Mouse (Mus musculus) MEL (cell line): ENCODE data around the gene Me1. TPM values are rescaled to one million over a fixed set of nuclear protein-coding genes. Genes with fewer than 3 reads are reported as not detected.

Source experiments
- DNase-seq: peaks from one replicate; pipeline ENCODE4 v3.0.0; 2011; ENCODE audit warnings: low read depth, low spot score
- H3K27ac ChIP-seq: 2 replicates; pipeline ENCODE4 v1.5.1; 2012; ENCODE audit warnings: low read depth, mild to moderate bottlenecking, control low read depth, low read length, moderate library complexity; ENCODE audit not compliant: control insufficient read depth
- H3K27me3 ChIP-seq, 2 experiments: fragments of 150-350 bp in 1 of 2; sonication (generic) in 1 of 2; 2 replicates each; pipeline ENCODE4 v1.6.1; 2012; ENCODE audit warnings: low read length in 2 of 2, mild to moderate bottlenecking in 2 of 2, improper control_type of control experiment in 1 of 2, moderate library complexity in 1 of 2; ENCODE audit not compliant: insufficient read depth in 2 of 2, control insufficient read depth in 1 of 2
- H3K36me3 ChIP-seq, 2 experiments: 2 replicates each; pipeline ENCODE4 v1.6.1; 2012 to 2014; ENCODE audit warnings: low read length in 2 of 2, improper control_type of control experiment in 1 of 2, inconsistent platforms in 1 of 2, mild to moderate bottlenecking in 1 of 2; ENCODE audit not compliant: insufficient read depth in 2 of 2, control insufficient read depth in 1 of 2
- H3K4me1 ChIP-seq, 2 experiments: fragments of 150-350 bp in 1 of 2; sonication (generic) in 1 of 2; 2 replicates each; pipeline ENCODE4 v1.6.1; 2012; ENCODE audit warnings: low read length in 2 of 2, improper control_type of control experiment in 1 of 2, mild to moderate bottlenecking in 1 of 2; ENCODE audit not compliant: insufficient read depth in 2 of 2, control insufficient read depth in 1 of 2
- H3K4me3 ChIP-seq, 2 experiments: fragments of 150-350 bp in 1 of 2; sonication (generic) in 1 of 2; 2 replicates each; pipeline ENCODE4 v1.5.1; 2012; ENCODE audit warnings: low read depth in 2 of 2, low read length in 2 of 2, mild to moderate bottlenecking in 2 of 2, moderate library complexity in 2 of 2, control low read depth in 1 of 2, improper control_type of control experiment in 1 of 2; ENCODE audit not compliant: control insufficient read depth in 1 of 2, insufficient read depth in 1 of 2
- H3K79me2 ChIP-seq: 2 replicates; pipeline ENCODE4 v1.6.1; 2012; ENCODE audit warnings: mild to moderate bottlenecking, low read length, moderate library complexity; ENCODE audit not compliant: control insufficient read depth, poor library complexity, insufficient read depth
- H3K9ac ChIP-seq: 2 replicates; pipeline ENCODE4 v1.6.1; 2012; ENCODE audit warnings: low read depth, mild to moderate bottlenecking, control low read depth, low read length, moderate library complexity; ENCODE audit not compliant: control insufficient read depth, poor library complexity, severe bottlenecking
- H3K9me3 ChIP-seq: fragments of 150-350 bp; sonication (generic); replicated peaks from 2 replicates; pipeline ENCODE4 v1.6.1; 2012; ENCODE audit warnings: mild to moderate bottlenecking, low read length, improper control_type of control experiment, moderate library complexity; ENCODE audit not compliant: insufficient read depth
- CHD1 ChIP-seq: IDR thresholded peaks from 2 replicates; pipeline ENCODE4 v1.6.1; 2012; ENCODE audit warnings: low read depth, mild to moderate bottlenecking, inconsistent platforms, low read length, improper control_type of control experiment
- CHD2 ChIP-seq: IDR thresholded peaks from 2 replicates; pipeline ENCODE4 v1.6.1; 2011; ENCODE audit warnings: low read length, improper control_type of control experiment
- EP300 ChIP-seq, 2 experiments: IDR thresholded peaks; 2 replicates each; pipeline ENCODE4 v1.6.1; 2011; ENCODE audit warnings: improper control_type of control experiment in 2 of 2, low read length in 2 of 2, low read depth in 1 of 2, mild to moderate bottlenecking in 1 of 2
- ETS1 ChIP-seq: IDR thresholded peaks from 2 replicates; pipeline ENCODE4 v1.6.1; 2012; ENCODE audit warnings: low read depth, mild to moderate bottlenecking, inconsistent platforms, low read length, improper control_type of control experiment, moderate library complexity
- GABPA ChIP-seq: IDR thresholded peaks from 2 replicates; pipeline ENCODE4 v1.6.1; 2012; ENCODE audit warnings: low read depth, mild to moderate bottlenecking, inconsistent platforms, low read length, improper control_type of control experiment, moderate library complexity
- GATA1 ChIP-seq: IDR thresholded peaks from 2 replicates; pipeline ENCODE4 v1.6.1; 2011; ENCODE audit warnings: low read depth, low read length, improper control_type of control experiment
- HCFC1 ChIP-seq: IDR thresholded peaks from 2 replicates; pipeline ENCODE4 v1.6.1; 2012; ENCODE audit warnings: low read depth, mild to moderate bottlenecking, inconsistent platforms, low read length, improper control_type of control experiment, moderate library complexity
- MAFK ChIP-seq: IDR thresholded peaks from 2 replicates; pipeline ENCODE4 v1.6.1; 2011; ENCODE audit warnings: low read depth, mild to moderate bottlenecking, low read length, improper control_type of control experiment, borderline replicate concordance
- MAX ChIP-seq: IDR thresholded peaks from 2 replicates; pipeline ENCODE4 v1.6.1; 2011; ENCODE audit warnings: low read length, improper control_type of control experiment
- MXI1 ChIP-seq: IDR thresholded peaks from 2 replicates; pipeline ENCODE4 v1.6.1; 2011; ENCODE audit warnings: mild to moderate bottlenecking, low read depth, low read length, improper control_type of control experiment
- NELFE ChIP-seq: IDR thresholded peaks from 2 replicates; pipeline ENCODE4 v1.6.1; 2011; ENCODE audit warnings: low read depth, low read length, improper control_type of control experiment
- NRF1 ChIP-seq: IDR thresholded peaks from 2 replicates; pipeline ENCODE4 v1.6.1; 2014; ENCODE audit warnings: low read depth, mild to moderate bottlenecking, inconsistent platforms, low read length, improper control_type of control experiment, moderate library complexity; ENCODE audit not compliant: poor library complexity, insufficient read depth, severe bottlenecking
- POLR2AphosphoS5 ChIP-seq: IDR thresholded peaks from 2 replicates; pipeline ENCODE4 v1.6.1; 2012; ENCODE audit warnings: low read depth, borderline replicate concordance, mild to moderate bottlenecking, inconsistent platforms, low read length, moderate library complexity, mixed read lengths
- RCOR1 ChIP-seq: IDR thresholded peaks from 2 replicates; pipeline ENCODE4 v1.6.1; 2012; ENCODE audit warnings: low read depth, mild to moderate bottlenecking, inconsistent platforms, low read length, improper control_type of control experiment
- SIN3A ChIP-seq: IDR thresholded peaks from 2 replicates; pipeline ENCODE4 v1.6.1; 2012; ENCODE audit warnings: low read length, improper control_type of control experiment, inconsistent platforms
- TAL1 ChIP-seq: IDR thresholded peaks from 2 replicates; pipeline ENCODE4 v1.6.1; 2012; ENCODE audit warnings: mild to moderate bottlenecking, inconsistent platforms, low read length, moderate library complexity, mixed read lengths
- TBP ChIP-seq: IDR thresholded peaks from 2 replicates; pipeline ENCODE4 v1.8.0; 2011; ENCODE audit warnings: low read depth, low read length, improper control_type of control experiment
- UBTF ChIP-seq: IDR thresholded peaks from 2 replicates; pipeline ENCODE4 v1.6.1; 2012; ENCODE audit warnings: low read depth, mild to moderate bottlenecking, inconsistent platforms, low read length, improper control_type of control experiment, moderate library complexity, borderline replicate concordance; ENCODE audit not compliant: insufficient read depth
- ZC3H11A ChIP-seq: IDR thresholded peaks from 2 replicates; pipeline ENCODE4 v1.6.1; 2012; ENCODE audit warnings: low read depth, mild to moderate bottlenecking, inconsistent platforms, low read length, improper control_type of control experiment
- ZMIZ1 ChIP-seq: IDR thresholded peaks from 2 replicates; pipeline ENCODE4 v1.6.1; 2012; ENCODE audit warnings: low read depth, mild to moderate bottlenecking, inconsistent platforms, low read length, improper control_type of control experiment, moderate library complexity
- ZNF384 ChIP-seq: IDR thresholded peaks from 2 replicates; pipeline ENCODE4 v1.6.1; 2012; ENCODE audit warnings: low read depth, mild to moderate bottlenecking, inconsistent platforms, low read length, improper control_type of control experiment
- polyA plus RNA-seq, 2 experiments: library from polyadenylated mRNA; stranded (reverse) in 1 of 2; unstranded in 1 of 2; fragments of >175 nt in 1 of 2; fragments of >200 nt in 1 of 2; gene quantifications; 2 replicates each; pipeline versions ENCODE4 v1.2.1 to v1.2.4; 2012; ENCODE audit warnings: low replicate concordance in 2 of 2, low read depth in 1 of 2; ENCODE audit not compliant: insufficient read length in 2 of 2, insufficient read depth in 1 of 2, missing spikeins in 1 of 2
- total RNA-seq: library from RNA; depleted of rRNA; stranded (reverse); fragments of 300-350 nt; gene quantifications from 2 replicates; pipeline ENCODE4 v1.2.3, GENCODE M21; 2012

Gene Me1
- total and polyA plus RNA-seq, 3 experiments = 7.1 to 123 (median 23.4) TPM

- Histone ChIP-seq H3K27me3 (no peaks in the 10 kb centered on the region), H3K79me2 (no peaks in the 10 kb centered on the region), H3K4me3 (no peak overlapping the region), H3K27ac (no peak overlapping the region), H3K36me3 (peaks cover 0 to 8% of the 10 kb centered on the region in 2 experiments; a peak in 2 of 4 replicates), H3K4me1 (peaks cover 4 to 5% of the 10 kb centered on the region in 2 experiments; a peak in 3 of 4 replicates), H3K9ac (no peak overlapping the region), H3K9me3 (no peaks in the 10 kb centered on the region)
- DNase-seq = peak; percentile 35
- TF ChIP-seq EP300 (IDR thresholded peaks at IDR 0.05; ENCODE audit: low read depth in 1 of 2, low read length in 2 of 2) (peak; percentile 25 to 30; a peak in 1 of 4 replicates), MAX (peak; percentile 51), ETS1 (no peak), GATA1 (peak; percentile 13; the same call in 1 of the 2 replicates)
Observed at GRCm38 (mm10) chr9:86729084-86729483, 33.3 kb upstream of the Me1 start.

GRCm38 (mm10) chr9:86728214-86728814 lies 32.6 kb upstream of the Me1 start:
- TF ChIP-seq EP300 (IDR thresholded peaks at IDR 0.05; ENCODE audit: low read depth in 1 of 2, low read length in 2 of 2) (0 out of 4 replicates have a peak, but pooled peaks of 1 of the 2 experiments have one; percentile 22), ZNF384 (no peak), GABPA (no peak), GATA1 (peak; percentile 44; the same call in 1 of the 2 replicates), CHD2 (no peak), TAL1 (no peak)
- Histone ChIP-seq H3K36me3 (peaks cover 0 to 8% of the 10 kb centered on the region in 2 experiments; a peak in 2 of 4 replicates), H3K9ac (no peak overlapping the region), H3K79me2 (no peaks in the 10 kb centered on the region), H3K4me1 (peaks cover 4 to 5% of the 10 kb centered on the region in 2 experiments; a peak in 3 of 4 replicates), H3K27me3 (no peaks in the 10 kb centered on the region), H3K9me3 (no peaks in the 10 kb centered on the region), H3K27ac (no peak overlapping the region), H3K4me3 (no peak overlapping the region)
- DNase-seq = peak; percentile 41

GRCm38 (mm10) chr9:86726381-86726720 lies 30.6 kb upstream of the Me1 start:
- Histone ChIP-seq H3K9ac (no peak overlapping the region), H3K9me3 (no peaks in the 10 kb centered on the region), H3K4me1 (peaks cover 4 to 5% of the 10 kb centered on the region in 2 experiments; a peak in 3 of 4 replicates), H3K79me2 (no peaks in the 10 kb centered on the region), H3K36me3 (peaks cover 0 to 8% of the 10 kb centered on the region in 2 experiments; a peak in 2 of 4 replicates), H3K27me3 (no peaks in the 10 kb centered on the region; a peak in 1 of 4 replicates), H3K27ac (no peak overlapping the region), H3K4me3 (no peak overlapping the region)
- TF ChIP-seq SIN3A (no peak), MXI1 (no peak), NELFE (no peak), ZMIZ1 (no peak), TBP (no peak), UBTF (no peak), POLR2AphosphoS5 (no peak), HCFC1 (no peak), ZC3H11A (no peak), NRF1 (no peak), CHD2 (no peak), CHD1 (no peak), MAX (no peak), MAFK (no peak), RCOR1 (no peak)
- DNase-seq = no peak
